Comparison of ENCODE assay signal across 8 mouse cellular contexts in genomic region chr13:80940860-80941630, GRCm38 (mm10). TPM values are rescaled to one million over a fixed set of nuclear protein-coding genes. Genes with fewer than 3 reads are reported as not detected.
DNase-seq lines count a peak whose midpoint lies in the region; ATAC-seq and TF ChIP-seq lines count a peak whose summit lies in the region.

No protein-coding gene starts in this region.

- peak; percentile 9 for DNase-seq in hindbrain, postnatal 0 days (ENCODE audit: low spot score)
- DNase-seq in hindbrain, embryonic 11.5 days (ENCODE audit: low spot score), result no peak
- peak; percentile 50 for DNase-seq in CD4-positive helper T cell, adult 2 months (ENCODE audit: low read depth, low spot score)
- peak; percentile 53 for DNase-seq in embryo, embryonic 10.5 days (ENCODE audit: low spot score)
- DNase-seq in cerebellum, adult 11-12 months, result no peak

- no peaks in the 10 kb centered on the region for H3K4me1 ChIP-seq in hindbrain, postnatal 0 days (ENCODE audit: insufficient read depth, low read length)
- H3K4me1 ChIP-seq in hindbrain, embryonic 11.5 days (replicated peaks; ENCODE audit: control insufficient read depth, insufficient read depth, low read length), result no peaks in the 10 kb centered on the region
- H3K4me1 ChIP-seq in intestine, embryonic 15.5 days (replicated peaks), result peaks cover 11% of the 10 kb centered on the region
- peaks cover 14% of the 10 kb centered on the region for H3K4me1 ChIP-seq in lung, embryonic 15.5 days
- no peaks in the 10 kb centered on the region; the same call in 1 of the 2 replicates for H3K4me1 ChIP-seq in testis, adult 2 months (ENCODE audit: control insufficient read depth, insufficient read depth, low read length)

- no peak overlapping the region for H3K4me2 ChIP-seq in hindbrain, postnatal 0 days (ENCODE audit: low read depth, low read length)
- H3K4me2 ChIP-seq in hindbrain, embryonic 11.5 days (replicated peaks; ENCODE audit: low read depth, low read length), result no peak overlapping the region
- no peak overlapping the region for H3K4me2 ChIP-seq in intestine, embryonic 15.5 days (replicated peaks)
- no peak overlapping the region for H3K4me2 ChIP-seq in lung, embryonic 15.5 days

- H3K9me3 ChIP-seq in hindbrain, postnatal 0 days (ENCODE audit: low read length), result no peaks in the 10 kb centered on the region
- H3K9me3 ChIP-seq in hindbrain, embryonic 11.5 days (ENCODE audit: control insufficient read depth, low read length), result no peaks in the 10 kb centered on the region
- H3K9me3 ChIP-seq in intestine, embryonic 15.5 days, result no peaks in the 10 kb centered on the region
- no peaks in the 10 kb centered on the region for H3K9me3 ChIP-seq in lung, embryonic 15.5 days

- no peaks in the 10 kb centered on the region for H3K27me3 ChIP-seq in hindbrain, postnatal 0 days (ENCODE audit: insufficient read depth, low read length)
- H3K27me3 ChIP-seq in hindbrain, embryonic 11.5 days (ENCODE audit: control insufficient read depth, insufficient read depth, low read length), result no peaks in the 10 kb centered on the region
- H3K27me3 ChIP-seq in intestine, embryonic 15.5 days (replicated peaks), result no peaks in the 10 kb centered on the region
- H3K27me3 ChIP-seq in lung, embryonic 15.5 days, result no peaks in the 10 kb centered on the region
- no peaks in the 10 kb centered on the region for H3K27me3 ChIP-seq in testis, adult 2 months (ENCODE audit: control insufficient read depth, insufficient read depth, low read length)

- H3K9ac ChIP-seq in hindbrain, postnatal 0 days (replicated peaks; ENCODE audit: low read length), result no peak overlapping the region
- no peak overlapping the region for H3K9ac ChIP-seq in hindbrain, embryonic 11.5 days (ENCODE audit: low read depth, low read length)
- H3K9ac ChIP-seq in intestine, embryonic 15.5 days, result no peak overlapping the region
- no peak overlapping the region for H3K9ac ChIP-seq in lung, embryonic 15.5 days

- no peak overlapping the region for H3K27ac ChIP-seq in hindbrain, postnatal 0 days
- H3K27ac ChIP-seq in hindbrain, embryonic 11.5 days (ENCODE audit: low read depth, low read length), result no peak overlapping the region
- H3K27ac ChIP-seq in intestine, embryonic 15.5 days, result peak overlapping the region; percentile 66
- H3K27ac ChIP-seq in lung, embryonic 15.5 days, result peak overlapping the region; percentile 63; the same call in 1 of the 2 replicates
- peak overlapping the region; percentile 10 for H3K27ac ChIP-seq in testis, adult 2 months (ENCODE audit: control insufficient read depth, insufficient read depth, low read depth, low read length)

- peak; percentile 22 for TF ChIP-seq CTCF in hindbrain, postnatal 0 days (IDR thresholded peaks at IDR 0.05; ENCODE audit: low read depth)
- no peak for TF ChIP-seq CTCF in testis, adult 2 months (IDR thresholded peaks at IDR 0.05; ENCODE audit: control insufficient read depth, insufficient read depth, insufficient replicate concordance, low read depth, low read length)

- no peaks in the 10 kb centered on the region for H3K36me3 ChIP-seq in hindbrain, postnatal 0 days (ENCODE audit: insufficient read depth, low read length)
- H3K36me3 ChIP-seq in hindbrain, embryonic 11.5 days (ENCODE audit: control insufficient read depth, insufficient read depth, low read length), result no peaks in the 10 kb centered on the region
- H3K36me3 ChIP-seq in intestine, embryonic 15.5 days, result no peaks in the 10 kb centered on the region
- no peaks in the 10 kb centered on the region for H3K36me3 ChIP-seq in lung, embryonic 15.5 days
- no peaks in the 10 kb centered on the region for H3K36me3 ChIP-seq in testis, adult 2 months (ENCODE audit: control insufficient read depth, insufficient read depth, low read length)

- 73% methylated on average over 10 of the region's 10 CpGs for WGBS in hindbrain, postnatal 0 days
- 70% methylated on average over 10 of the region's 10 CpGs for WGBS in hindbrain, embryonic 11.5 days
- 63% methylated on average over 10 of the region's 10 CpGs for WGBS in intestine, embryonic 15.5 days
- 53% methylated on average over 10 of the region's 10 CpGs for WGBS in lung, embryonic 15.5 days

- no peak for TF ChIP-seq POLR2A in testis, adult 2 months (IDR thresholded peaks at IDR 0.05; ENCODE audit: control insufficient read depth, low read depth, low read length)

- ATAC-seq in hindbrain, postnatal 0 days, result no peak
- no peak for ATAC-seq in hindbrain, embryonic 11.5 days (ENCODE audit: low FRiP score)
- ATAC-seq in intestine, embryonic 15.5 days, result 0 out of 2 replicates have a peak, but pooled peaks have one; percentile 26
- no peak for ATAC-seq in lung, embryonic 15.5 days (ENCODE audit: borderline replicate concordance, extremely low read depth, low FRiP score, low TSS enrichment)

- no peak overlapping the region for H3K4me3 ChIP-seq in hindbrain, postnatal 0 days (ENCODE audit: low read length)
- no peak overlapping the region for H3K4me3 ChIP-seq in hindbrain, embryonic 11.5 days (ENCODE audit: low read depth, low read length)
- no peak overlapping the region for H3K4me3 ChIP-seq in intestine, embryonic 15.5 days (replicated peaks)
- H3K4me3 ChIP-seq in lung, embryonic 15.5 days, result no peak overlapping the region
- H3K4me3 ChIP-seq in testis, adult 2 months (ENCODE audit: control insufficient read depth, low read depth, low read length), result no peak overlapping the region

RNA-seq across cellular contexts. Expression of gene Arrdc3, which starts 57.9 kb away (rescaled TPM):
- total RNA-seq in hindbrain, postnatal 0 days (2014; rRNA removed), result 82.1 and 100 TPM in 2 replicates
- 48.1 and 49.8 TPM in 2 replicates for polyA plus RNA-seq in hindbrain, postnatal 0 days (2015; fragmentation: Nextera tagmentation; extraction: Ambion mirVana)
- polyA plus RNA-seq in hindbrain, embryonic 11.5 days (2014; fragmentation: Nextera tagmentation; extraction: Ambion mirVana), result 56.4 and 64.3 TPM in 2 replicates
- 46.0 and 55.0 TPM in 2 replicates for polyA plus RNA-seq in intestine, embryonic 15.5 days (2015; fragmentation: Nextera tagmentation; extraction: Ambion mirVana)
- polyA plus RNA-seq in lung, embryonic 15.5 days (2015; fragmentation: Nextera tagmentation; extraction: Ambion mirVana), result 56.0 and 63.1 TPM in 2 replicates
- polyA plus RNA-seq in testis, adult 2 months (2012; rRNA removed), result 69.6 and 76.3 TPM in 2 replicates

Comparison
In these comparisons a context has a peak if more than half of its experiments do, and no peak if none do; other contexts are left out.
1. DNase-seq: peak in hindbrain, postnatal 0 days (single experiment), CD4-positive helper T cell, adult 2 months (single experiment) and embryo, embryonic 10.5 days (single experiment); none in hindbrain, embryonic 11.5 days (single experiment) and cerebellum, adult 11-12 months (single experiment).
2. H3K27ac ChIP-seq: peak in intestine, embryonic 15.5 days (single experiment), lung, embryonic 15.5 days (single experiment) and testis, adult 2 months (single experiment); none in hindbrain, postnatal 0 days (single experiment) and hindbrain, embryonic 11.5 days (single experiment).